Mouse (Mus musculus) midbrain, postnatal 0 days (tissue): ENCODE data around the gene Cryba2. TPM values are rescaled to one million over a fixed set of nuclear protein-coding genes. Genes with fewer than 3 reads are reported as not detected.
A peak's percentile ranks its signal among the peaks of the same experiment; 100 is the strongest.

Experiments used
- ATAC-seq: fragments of 200-750 bp; cut with Nextera tagmentation; 2 replicates; pipeline ENCODE4 v1.8.0; 2017; ENCODE audit warnings: moderate number of reproducible peaks, mild to moderate bottlenecking, moderate TSS enrichment, moderate library complexity; ENCODE audit not compliant: low FRiP score
- DNase-seq: peaks from one replicate; pipeline ENCODE4 v3.0.0-alpha.2; 2015; ENCODE audit warnings: low spot score
- H3K27ac ChIP-seq: fragments of 300-500 bp; sonication (generic); 2 replicates; pipeline ENCODE4 v1.5.1; 2014; ENCODE audit warnings: low read depth, mild to moderate bottlenecking, low read length, mixed read lengths
- H3K27me3 ChIP-seq: fragments of 300-500 bp; sonication (generic); 2 replicates; pipeline ENCODE4 v1.6.1; 2014; ENCODE audit warnings: low read length, control low read depth, mixed read lengths; ENCODE audit not compliant: insufficient read depth
- H3K36me3 ChIP-seq: fragments of 300-500 bp; sonication (generic); 2 replicates; pipeline ENCODE4 v1.6.1; 2014; ENCODE audit warnings: low read length, control low read depth, mixed read lengths; ENCODE audit not compliant: insufficient read depth
- H3K4me1 ChIP-seq: fragments of 300-500 bp; sonication (generic); 2 replicates; pipeline ENCODE4 v1.6.1; 2014; ENCODE audit warnings: mild to moderate bottlenecking, control low read depth, antibody characterized with exemption, low read length, mixed read lengths; ENCODE audit not compliant: insufficient read depth
- H3K4me2 ChIP-seq: fragments of 300-500 bp; sonication (generic); 2 replicates; pipeline ENCODE4 v1.6.1; 2014; ENCODE audit warnings: low read depth, mild to moderate bottlenecking, low read length, mixed read lengths; ENCODE audit not compliant: poor library complexity, severe bottlenecking
- H3K4me3 ChIP-seq: fragments of 300-500 bp; sonication (generic); 2 replicates; pipeline ENCODE4 v1.5.1; 2014; ENCODE audit warnings: low read depth, mild to moderate bottlenecking, low read length, moderate library complexity
- H3K9ac ChIP-seq: fragments of 300-500 bp; sonication (generic); replicated peaks from 2 replicates; pipeline ENCODE4 v1.6.1; 2014; ENCODE audit warnings: mild to moderate bottlenecking, low read length, moderate library complexity, mixed read lengths; ENCODE audit not compliant: poor library complexity, severe bottlenecking
- H3K9me3 ChIP-seq: fragments of 300-500 bp; sonication (generic); 2 replicates; pipeline ENCODE4 v1.6.1; 2016; ENCODE audit warnings: low read length, control low read depth
- CTCF ChIP-seq: IDR thresholded peaks from 2 replicates; pipeline ENCODE4 v1.5.1; 2016; ENCODE audit warnings: antibody characterized with exemption, mild to moderate bottlenecking
- whole genome bisulfite sequencing: fragments of 180-500 bp; shearing (Covaris S2); extraction: QIAGEN DNeasy Blood & Tissue Kit; methylation state at CpG from one replicate; pipeline ENCODE4 v1.1.7; 2014; 5-methylcytosine and 5-hydroxymethylcytosine counted together
- polyA plus RNA-seq: library from polyadenylated mRNA; unstranded; fragments of >200 nt; fragmentation: Nextera tagmentation; extraction: Ambion mirVana; gene quantifications from 2 replicates; pipeline ENCODE4 v1.2.1, GENCODE M21; 2015
- total RNA-seq: library from RNA; depleted of rRNA; stranded (reverse); fragments of >200 nt; gene quantifications from 2 replicates; pipeline ENCODE4 v1.2.3, GENCODE M21; 2014

The Cryba2 gene
- total and polyA plus RNA-seq, 2 experiments from 2014 or later: 0.80 TPM; not detected in 1

DNA sequence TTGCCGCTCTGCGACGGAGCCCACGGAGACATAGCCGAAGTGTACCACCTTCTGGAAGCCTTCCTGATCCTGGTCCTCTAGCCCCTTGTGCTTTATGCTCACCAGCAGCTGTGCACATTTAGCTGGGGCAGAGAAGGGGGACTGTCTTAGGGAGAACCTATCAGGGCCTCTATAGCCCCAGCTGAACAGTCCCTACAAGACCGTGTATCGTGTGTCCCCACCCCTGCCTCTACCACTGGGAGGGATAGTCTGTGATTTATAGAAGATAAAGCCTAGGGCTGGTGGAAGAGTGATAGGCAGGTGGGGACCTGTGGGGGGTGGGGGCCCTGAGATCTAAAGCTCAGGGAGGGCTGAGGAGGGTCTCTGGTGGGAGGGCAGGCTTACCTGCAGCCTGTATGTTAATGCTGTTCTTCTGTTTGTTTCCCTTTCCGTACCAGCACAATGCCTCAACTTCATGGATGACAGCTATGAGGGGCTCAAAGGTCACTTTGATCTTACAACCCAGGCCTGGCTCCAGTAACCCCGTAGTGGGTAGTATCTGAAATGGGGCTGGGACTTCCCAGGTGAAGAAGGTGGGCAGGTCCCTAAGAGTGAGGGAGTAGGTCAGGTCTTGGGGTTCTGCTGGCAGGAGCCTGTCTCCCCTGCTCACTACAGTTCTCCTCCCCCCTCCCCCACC lies 34.8 kb upstream of the Cryba2 start:
- Histone ChIP-seq H3K9me3 (no peaks in the 10 kb centered on the region), H3K4me1 (no peaks in the 10 kb centered on the region), H3K4me3 (no peak overlapping the region), H3K9ac (no peak overlapping the region), H3K4me2 (no peak overlapping the region), H3K27me3 (0 out of 2 replicates have a peak, but pooled peaks cover 3% of the 10 kb centered on the region), H3K27ac (no peak overlapping the region), H3K36me3 (no peaks in the 10 kb centered on the region)
- DNase-seq (no peak), ATAC-seq (no peak)
- WGBS: 89% methylated on average over 9 of the region's 9 CpGs
- no peak for TF ChIP-seq CTCF

DNA sequence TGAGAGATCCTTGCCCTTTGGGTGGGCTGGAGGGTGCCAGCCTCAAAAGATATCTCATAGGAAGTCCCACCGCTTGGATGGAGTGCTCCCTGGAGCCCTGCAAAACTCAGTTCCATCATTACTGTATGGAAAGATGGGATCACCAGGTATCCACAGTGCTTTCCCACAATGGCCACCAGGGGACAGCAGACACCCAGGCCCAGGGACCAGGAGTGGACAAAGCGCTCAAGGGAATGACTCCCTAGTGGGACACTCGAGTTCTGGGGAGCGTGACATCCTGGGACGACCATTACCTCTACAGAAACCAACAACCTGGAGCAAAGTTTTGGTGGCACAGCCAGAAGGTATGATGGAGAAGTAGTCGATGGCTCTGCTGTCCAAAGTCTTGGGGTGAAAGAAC lies 33.8 kb upstream of the Cryba2 start:
- Histone ChIP-seq H3K9me3 (no peaks in the 10 kb centered on the region), H3K36me3 (no peaks in the 10 kb centered on the region), H3K4me3 (no peak overlapping the region), H3K27ac (no peak overlapping the region), H3K4me1 (no peaks in the 10 kb centered on the region), H3K9ac (no peak overlapping the region), H3K27me3 (0 out of 2 replicates have a peak, but pooled peaks cover 3% of the 10 kb centered on the region), H3K4me2 (no peak overlapping the region)
- TF ChIP-seq CTCF: peak; percentile 80
- DNase-seq (peak; percentile 17), ATAC-seq (no peak)
- WGBS: 33% methylated on average over 6 of the region's 6 CpGs

DNA sequence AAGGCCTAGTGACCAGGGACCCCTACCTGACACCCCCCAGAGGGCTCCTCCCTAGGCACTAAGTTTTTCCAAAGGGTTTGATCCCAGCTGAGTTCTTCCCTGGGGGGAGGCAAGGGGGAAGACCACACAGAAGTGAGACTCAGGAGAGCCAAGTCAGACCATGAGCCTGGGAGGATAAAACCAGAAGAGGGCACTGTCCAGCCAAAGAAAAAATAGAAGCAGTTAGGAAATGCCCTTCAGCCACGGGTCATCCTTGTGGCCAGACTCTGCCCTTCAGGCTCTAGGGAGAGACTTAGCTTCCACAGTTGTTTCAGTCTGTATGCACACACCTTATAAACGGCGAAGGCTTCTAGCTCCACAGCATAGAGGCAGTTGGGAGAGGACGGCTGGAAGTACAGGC lies 31.5 kb upstream of the Cryba2 start:
- 61% methylated on average over 4 of the region's 4 CpGs for WGBS
- Histone ChIP-seq H3K36me3 (no peaks in the 10 kb centered on the region), H3K4me2 (no peak overlapping the region), H3K27ac (no peak overlapping the region), H3K4me3 (no peak overlapping the region), H3K9ac (no peak overlapping the region), H3K4me1 (no peaks in the 10 kb centered on the region), H3K27me3 (no peaks in the 10 kb centered on the region), H3K9me3 (no peaks in the 10 kb centered on the region)
- DNase-seq (no peak), ATAC-seq (no peak)
- 0 out of 2 replicates have a peak, but pooled peaks have one; percentile 11 for TF ChIP-seq CTCF

DNA sequence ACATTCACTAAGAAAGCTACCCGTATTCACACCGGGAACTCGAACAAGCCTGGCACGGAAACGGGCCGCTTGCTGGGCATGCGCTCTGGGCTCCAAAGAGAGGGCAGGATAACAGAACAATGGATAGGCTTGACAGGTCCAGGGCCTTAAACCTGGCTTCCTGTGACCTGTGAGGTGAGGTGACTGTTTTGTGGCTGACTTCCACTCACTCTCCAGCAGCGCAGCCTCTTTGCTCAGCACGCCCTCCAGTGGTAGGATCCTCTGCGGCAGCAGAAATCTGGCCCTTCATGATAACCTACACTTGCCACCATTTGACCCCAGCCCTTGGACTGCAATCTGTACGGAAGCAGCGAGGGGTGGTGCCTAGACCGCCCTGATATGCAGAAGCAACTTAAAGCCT lies 22.8 kb upstream of the Cryba2 start:
- H3K9ac ChIP-seq: no peak overlapping the region
- no peaks in the 10 kb centered on the region for H3K27me3 ChIP-seq
- H3K4me2 ChIP-seq: no peak overlapping the region
- H3K36me3 ChIP-seq: no peaks in the 10 kb centered on the region
- WGBS: 27% methylated on average over 13 of the region's 13 CpGs
- H3K27ac ChIP-seq: no peak overlapping the region
- peak; percentile 39; the same call in 1 of the 2 replicates for TF ChIP-seq CTCF
- no peak for DNase-seq
- no peaks in the 10 kb centered on the region for H3K4me1 ChIP-seq
- ATAC-seq: no peak
- H3K4me3 ChIP-seq: no peak overlapping the region
- H3K9me3 ChIP-seq: no peaks in the 10 kb centered on the region

DNA sequence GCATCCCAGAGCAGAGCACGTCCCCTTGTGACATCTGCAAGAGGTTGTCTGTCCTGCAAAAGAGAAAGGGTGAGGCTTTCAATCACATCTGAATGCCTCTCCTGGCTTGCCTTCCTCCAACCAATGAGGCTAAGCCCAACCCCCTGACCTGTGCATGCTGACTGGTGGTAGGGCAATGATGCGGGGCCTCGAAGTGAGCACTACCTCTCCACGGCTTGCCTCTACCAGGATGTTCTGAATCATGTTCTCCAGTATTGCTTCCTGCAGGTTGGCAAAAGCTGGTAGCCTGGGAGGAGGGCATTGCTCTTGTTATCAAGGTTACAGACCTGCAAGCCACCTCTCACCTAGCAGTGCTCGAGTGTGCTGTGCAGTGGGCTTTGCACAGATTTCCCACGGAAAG lies 9.2 kb upstream of the Cryba2 start:
- no peak for ATAC-seq
- peaks cover 41% of the 10 kb centered on the region for H3K27me3 ChIP-seq

DNA sequence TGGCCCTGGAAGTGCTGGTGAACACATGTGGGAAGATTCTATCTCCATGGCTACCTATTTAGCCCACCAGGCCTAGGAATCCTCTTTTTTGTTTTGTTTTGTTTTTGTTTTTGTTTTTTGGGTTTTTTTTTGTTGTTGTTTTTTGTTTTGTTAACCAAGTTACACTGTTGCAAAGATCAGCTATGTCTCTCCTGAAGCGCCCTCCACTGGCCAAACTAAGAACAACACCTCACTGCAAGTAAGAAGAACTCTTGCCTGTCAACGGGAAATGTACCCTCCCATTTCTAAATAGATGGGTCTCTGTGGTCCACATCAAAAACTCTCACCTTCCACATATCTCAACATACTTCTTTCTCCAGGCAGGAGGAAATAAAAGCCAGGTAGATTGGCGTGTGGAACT lies 8.7 kb upstream of the Cryba2 start:
- H3K36me3 ChIP-seq: no peaks in the 10 kb centered on the region
- peak; percentile 70 for TF ChIP-seq CTCF
- no peak overlapping the region for H3K9ac ChIP-seq
- H3K4me2 ChIP-seq: no peak overlapping the region
- 10% methylated on average over 3 of the region's 3 CpGs for WGBS
- ATAC-seq (no peak), DNase-seq (peak; percentile 50)
- H3K4me1 ChIP-seq: no peaks in the 10 kb centered on the region
- peaks cover 45% of the 10 kb centered on the region for H3K27me3 ChIP-seq
- H3K27ac ChIP-seq: no peak overlapping the region
- no peaks in the 10 kb centered on the region for H3K9me3 ChIP-seq
- H3K4me3 ChIP-seq: no peak overlapping the region

More for the DNA sequence above, 9.2 kb upstream of the Cryba2 start:
- H3K27ac ChIP-seq: no peak overlapping the region
- H3K4me2 ChIP-seq: no peak overlapping the region
- no peak for TF ChIP-seq CTCF
- H3K9ac ChIP-seq: no peak overlapping the region
- H3K4me3 ChIP-seq: no peak overlapping the region
- DNase-seq: no peak
- no peaks in the 10 kb centered on the region for H3K4me1 ChIP-seq
- WGBS: 29% methylated on average over 6 of the region's 6 CpGs
- no peaks in the 10 kb centered on the region for H3K9me3 ChIP-seq
- no peaks in the 10 kb centered on the region for H3K36me3 ChIP-seq
